Mouse (Mus musculus): ENCODE data around the gene Ap1g1.

DNA sequence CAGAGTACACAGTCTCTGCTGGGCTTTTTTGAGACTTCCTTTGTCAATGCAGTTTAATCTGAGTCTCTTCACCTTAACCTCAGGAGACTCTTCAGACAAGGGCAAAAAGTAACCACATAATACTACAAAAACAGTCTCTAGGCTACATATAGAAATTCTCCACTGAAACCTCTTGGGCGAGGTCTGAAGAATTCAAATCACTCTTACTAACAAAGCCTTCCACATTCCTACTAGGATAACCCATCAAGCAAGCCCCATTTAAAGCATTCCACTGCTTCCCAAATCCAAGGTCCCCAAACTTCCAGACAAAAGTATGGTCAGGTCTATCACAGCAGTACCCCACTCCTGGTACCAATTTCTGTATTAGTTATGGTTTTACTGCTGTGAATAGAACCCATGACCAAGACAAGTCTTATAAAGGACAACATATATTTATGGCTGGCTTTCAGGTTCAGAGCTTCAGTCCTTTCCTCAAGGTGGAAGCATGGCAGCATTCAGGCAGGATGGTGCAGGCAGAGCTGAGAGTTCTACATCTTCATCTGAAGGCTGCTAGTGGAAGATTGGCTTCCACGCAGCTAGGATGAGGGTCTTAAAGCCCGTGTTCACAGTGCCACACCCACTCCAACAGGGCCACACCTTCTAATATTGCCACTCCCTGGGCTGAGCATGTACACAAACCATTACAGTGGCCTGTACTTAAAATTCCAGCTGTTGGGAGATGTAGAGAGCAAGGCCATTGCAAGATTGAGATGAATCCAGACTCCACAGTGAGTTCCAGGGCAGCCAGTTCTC lies 112.6 kb downstream of the Ap1g1 start:
- TF ChIP-seq CTCF (IDR thresholded peaks at IDR 0.05; ENCODE audit: borderline replicate concordance, extremely low read depth, insufficient read depth, insufficient read length), result no peak
- TF ChIP-seq POLR2A (IDR thresholded peaks at IDR 0.05; ENCODE audit: borderline replicate concordance, extremely low read depth, insufficient read depth, insufficient read length, poor library complexity, severe bottlenecking), result no peak

All from brain, embryonic 14.5 days (tissue).